Mouse (Mus musculus) hindbrain, embryonic 15.5 days (tissue): ENCODE results near the gene Smtnl1. TPM values are rescaled to one million over a fixed set of nuclear protein-coding genes. Genes with fewer than 3 reads are reported as not detected.

Experiments used
- ATAC-seq: fragments of 200-750 bp; cut with Nextera tagmentation; 2 replicates; pipeline ENCODE4 v1.8.0; 2017; ENCODE audit warnings: low read depth, moderate number of reproducible peaks, moderate TSS enrichment; ENCODE audit not compliant: low FRiP score
- H3K27ac ChIP-seq: fragments of 300-500 bp; sonication (generic); replicated peaks from 2 replicates; pipeline ENCODE4 v1.5.1; 2015; ENCODE audit warnings: mild to moderate bottlenecking, inconsistent platforms
- H3K27me3 ChIP-seq: fragments of 300-500 bp; sonication (generic); 2 replicates; pipeline ENCODE4 v1.6.1; 2015; ENCODE audit warnings: control low read depth, inconsistent platforms
- H3K36me3 ChIP-seq: fragments of 300-500 bp; sonication (generic); 2 replicates; pipeline ENCODE4 v1.6.1; 2015; ENCODE audit warnings: control low read depth, inconsistent platforms
- H3K4me1 ChIP-seq: fragments of 300-500 bp; sonication (generic); replicated peaks from 2 replicates; pipeline ENCODE4 v1.6.1; 2015; ENCODE audit warnings: control low read depth, inconsistent platforms
- H3K4me2 ChIP-seq: fragments of 300-500 bp; sonication (generic); 2 replicates; pipeline ENCODE4 v1.6.1; 2015; ENCODE audit warnings: moderate library complexity, mild to moderate bottlenecking, inconsistent platforms
- H3K4me3 ChIP-seq: fragments of 300-500 bp; sonication (generic); 2 replicates; pipeline ENCODE4 v1.5.1; 2015; ENCODE audit warnings: mild to moderate bottlenecking, inconsistent platforms
- H3K9ac ChIP-seq: fragments of 300-500 bp; sonication (generic); 2 replicates; pipeline ENCODE4 v1.6.1; 2015; ENCODE audit warnings: inconsistent platforms
- H3K9me3 ChIP-seq: fragments of 300-500 bp; sonication (generic); 2 replicates; pipeline ENCODE4 v1.6.1; 2016; ENCODE audit warnings: control low read depth, inconsistent platforms
- WGBS: fragments of 180-500 bp; shearing (Covaris S2); methylation state at CpG from one replicate; pipeline ENCODE4 v1.1.7; 2015; 5-methylcytosine and 5-hydroxymethylcytosine counted together
- polyA plus RNA-seq: library from polyadenylated mRNA; unstranded; fragments of >200 nt; fragmentation: Nextera tagmentation; extraction: Ambion mirVana; gene quantifications from 2 replicates; pipeline ENCODE4 v1.2.1, GENCODE M21; 2015

Gene Smtnl1
- polyA plus RNA-seq, 1 experiment from 2014 or later = not detected

GRCm38 (mm10) chr2:84850407-84851129, 28.1 kb upstream of the Smtnl1 start:
- H3K4me2 ChIP-seq = peak overlapping the region; percentile 22; the same call in 1 of the 2 replicates
- 73% methylated on average over 7 of the region's 7 CpGs for WGBS
- H3K4me1 ChIP-seq = 0 out of 2 replicates have a peak, but pooled peaks cover 4% of the 10 kb centered on the region
- peak; percentile 43; the same call in 1 of the 2 replicates for ATAC-seq
- H3K36me3 ChIP-seq = no peaks in the 10 kb centered on the region
- no peaks in the 10 kb centered on the region for H3K27me3 ChIP-seq
- no peak overlapping the region for H3K27ac ChIP-seq
- no peak overlapping the region for H3K4me3 ChIP-seq
- no peaks in the 10 kb centered on the region for H3K9me3 ChIP-seq
- no peak overlapping the region for H3K9ac ChIP-seq

- ATAC-seq = no peak
- H3K9me3 ChIP-seq = no peaks in the 10 kb centered on the region
- H3K36me3 ChIP-seq = no peaks in the 10 kb centered on the region
- H3K9ac ChIP-seq = no peak overlapping the region
- peaks cover 14% of the 10 kb centered on the region for H3K27me3 ChIP-seq
- 88% methylated on average over 1 of the region's 1 CpGs for WGBS
- peaks cover 8% of the 10 kb centered on the region for H3K4me1 ChIP-seq
- no peak overlapping the region for H3K4me3 ChIP-seq
- no peak overlapping the region for H3K27ac ChIP-seq
- no peak overlapping the region for H3K4me2 ChIP-seq
Observed at GRCm38 (mm10) chr2:84845226-84845625, 22.8 kb upstream of the Smtnl1 start.

- H3K27me3 ChIP-seq = peaks cover 29% of the 10 kb centered on the region
- H3K4me3 ChIP-seq = no peak overlapping the region
- ATAC-seq = no peak
- H3K36me3 ChIP-seq = no peaks in the 10 kb centered on the region
- H3K9ac ChIP-seq = no peak overlapping the region
- peaks cover 21% of the 10 kb centered on the region for H3K4me1 ChIP-seq
- H3K9me3 ChIP-seq = no peaks in the 10 kb centered on the region
- no peak overlapping the region for H3K27ac ChIP-seq
- no peak overlapping the region for H3K4me2 ChIP-seq
- 88% methylated on average over 6 of the region's 6 CpGs for WGBS
Observed at GRCm38 (mm10) chr2:84843654-84844053, 21.2 kb upstream of the Smtnl1 start.

DNA sequence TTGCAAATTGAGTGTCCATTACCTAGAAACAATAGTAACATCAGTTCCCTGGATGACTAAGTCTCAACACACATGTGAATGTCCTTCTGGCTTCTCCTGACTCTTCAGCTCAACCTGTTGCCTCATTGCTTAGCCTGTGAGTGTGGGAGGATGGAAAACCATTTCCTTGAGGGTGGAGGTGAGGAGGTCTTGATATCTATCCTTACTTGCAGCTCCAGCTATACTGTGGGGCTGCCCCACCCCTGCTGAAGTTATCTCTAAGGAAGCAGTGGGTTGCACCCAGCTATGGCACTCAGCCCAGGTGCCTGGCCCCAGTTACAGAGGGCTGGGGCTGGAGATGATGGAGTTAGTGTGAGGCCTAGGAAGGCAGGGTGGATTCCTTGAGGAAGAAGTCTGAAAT, 19.5 kb upstream of the Smtnl1 start:
- Histone ChIP-seq H3K27ac (no peak overlapping the region), H3K4me2 (no peak overlapping the region), H3K36me3 (no peaks in the 10 kb centered on the region), H3K4me3 (no peak overlapping the region), H3K9ac (no peak overlapping the region), H3K4me1 (peaks cover 21% of the 10 kb centered on the region), H3K27me3 (peaks cover 46% of the 10 kb centered on the region), H3K9me3 (no peaks in the 10 kb centered on the region)
- ATAC-seq = no peak

DNA sequence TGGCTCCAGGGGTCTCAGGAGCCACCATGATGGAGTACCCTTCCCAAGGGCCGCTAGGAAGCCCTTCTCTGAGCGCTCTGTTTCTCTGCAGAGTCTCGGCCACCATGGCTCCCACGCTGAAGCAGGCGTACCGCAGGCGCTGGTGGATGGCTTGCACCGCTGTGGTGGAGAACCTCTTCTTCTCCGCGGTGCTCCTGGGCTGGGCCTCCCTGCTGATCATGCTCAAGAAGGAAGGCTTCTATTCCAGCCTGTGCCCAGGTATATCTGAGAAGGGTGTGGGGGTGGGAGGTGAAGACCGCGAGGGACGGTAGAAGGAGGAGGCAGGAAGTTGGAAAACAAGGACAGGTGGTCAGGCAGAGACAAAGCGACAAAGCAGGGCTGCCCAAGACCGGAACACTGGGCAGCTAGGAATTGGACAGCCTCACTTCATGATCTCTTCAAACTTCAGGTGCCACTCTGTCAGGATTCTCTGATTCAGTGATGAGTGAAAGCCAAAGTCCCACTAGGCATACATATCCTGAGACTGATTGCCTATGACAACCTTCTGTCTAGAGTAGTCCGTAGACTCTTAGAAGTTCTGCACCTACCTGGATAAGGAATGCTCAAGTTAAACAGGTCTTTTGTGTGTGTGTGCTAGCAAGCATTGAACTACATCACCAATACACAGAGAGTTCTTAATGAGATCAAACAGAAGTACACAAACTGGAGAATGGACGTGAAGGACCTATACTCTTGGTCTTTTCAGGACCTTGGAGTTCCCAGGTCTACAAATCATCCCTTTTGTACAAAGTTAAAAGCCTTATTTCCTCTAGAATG, 18.5 kb upstream of the Smtnl1 start:
- peak overlapping the region; percentile 100 for H3K4me2 ChIP-seq
- peaks cover 21% of the 10 kb centered on the region for H3K4me1 ChIP-seq
- H3K36me3 ChIP-seq = no peaks in the 10 kb centered on the region
- H3K4me3 ChIP-seq = peak overlapping the region; percentile 60
- H3K27ac ChIP-seq = 0 out of 2 replicates have a peak overlapping the region, but pooled peaks have one; percentile 30
- peaks cover 48% of the 10 kb centered on the region for H3K27me3 ChIP-seq
- peak overlapping the region; percentile 53 for H3K9ac ChIP-seq
- 10% methylated on average over 17 of the region's 17 CpGs for WGBS
- H3K9me3 ChIP-seq = no peaks in the 10 kb centered on the region
- peak; percentile 37 for ATAC-seq

- H3K27ac ChIP-seq = 0 out of 2 replicates have a peak overlapping the region, but pooled peaks have one; percentile 30
Observed at GRCm38 (mm10) chr2:84840016-84840747, 17.7 kb upstream of the Smtnl1 start.

GRCm38 (mm10) chr2:84838993-84839980, 16.8 kb upstream of the Smtnl1 start:
- Histone ChIP-seq H3K36me3 (no peaks in the 10 kb centered on the region), H3K4me3 (peak overlapping the region; percentile 60), H3K9ac (peak overlapping the region; percentile 53), H3K4me1 (peaks cover 21% of the 10 kb centered on the region), H3K4me2 (peak overlapping the region; percentile 100), H3K9me3 (no peaks in the 10 kb centered on the region), H3K27ac (no peak overlapping the region), H3K27me3 (peaks cover 48% of the 10 kb centered on the region)
- under 1% methylated on average over 47 of the region's 47 CpGs for WGBS
- ATAC-seq = no peak; the same call in none of the 2 replicates

More at GRCm38 (mm10) chr2:84840016-84840747, 17.7 kb upstream of the Smtnl1 start:
- peaks cover 48% of the 10 kb centered on the region for H3K27me3 ChIP-seq
- peak; percentile 81 for ATAC-seq
- peak overlapping the region; percentile 100 for H3K4me2 ChIP-seq
- peak overlapping the region; percentile 53 for H3K9ac ChIP-seq
- under 1% methylated on average over 54 of the region's 54 CpGs for WGBS
- peak overlapping the region; percentile 60 for H3K4me3 ChIP-seq
- H3K9me3 ChIP-seq = no peaks in the 10 kb centered on the region
- H3K4me1 ChIP-seq = peaks cover 21% of the 10 kb centered on the region
- H3K36me3 ChIP-seq = no peaks in the 10 kb centered on the region

- 17% methylated on average over 10 of the region's 10 CpGs for WGBS
- H3K4me3 ChIP-seq = peak within 1 kb of the TSS; percentile 60
- no peak for ATAC-seq
- no peaks in the 10 kb centered on the region for H3K36me3 ChIP-seq
- H3K27ac ChIP-seq = no peak within 1 kb of the TSS
- H3K9me3 ChIP-seq = no peaks in the 10 kb centered on the region
- peak within 1 kb of the TSS; percentile 100 for H3K4me2 ChIP-seq
- peaks cover 48% of the 10 kb centered on the region for H3K27me3 ChIP-seq
- H3K4me1 ChIP-seq = peaks cover 21% of the 10 kb centered on the region
- H3K9ac ChIP-seq = peak within 1 kb of the TSS; percentile 53
Observed at GRCm38 (mm10) chr2:84838593-84838949, 16.1 kb upstream of the Smtnl1 start, which contains the start of gene Slc43a1. TSS of gene Slc43a1 (plus strand) at chr2:84838850.

DNA sequence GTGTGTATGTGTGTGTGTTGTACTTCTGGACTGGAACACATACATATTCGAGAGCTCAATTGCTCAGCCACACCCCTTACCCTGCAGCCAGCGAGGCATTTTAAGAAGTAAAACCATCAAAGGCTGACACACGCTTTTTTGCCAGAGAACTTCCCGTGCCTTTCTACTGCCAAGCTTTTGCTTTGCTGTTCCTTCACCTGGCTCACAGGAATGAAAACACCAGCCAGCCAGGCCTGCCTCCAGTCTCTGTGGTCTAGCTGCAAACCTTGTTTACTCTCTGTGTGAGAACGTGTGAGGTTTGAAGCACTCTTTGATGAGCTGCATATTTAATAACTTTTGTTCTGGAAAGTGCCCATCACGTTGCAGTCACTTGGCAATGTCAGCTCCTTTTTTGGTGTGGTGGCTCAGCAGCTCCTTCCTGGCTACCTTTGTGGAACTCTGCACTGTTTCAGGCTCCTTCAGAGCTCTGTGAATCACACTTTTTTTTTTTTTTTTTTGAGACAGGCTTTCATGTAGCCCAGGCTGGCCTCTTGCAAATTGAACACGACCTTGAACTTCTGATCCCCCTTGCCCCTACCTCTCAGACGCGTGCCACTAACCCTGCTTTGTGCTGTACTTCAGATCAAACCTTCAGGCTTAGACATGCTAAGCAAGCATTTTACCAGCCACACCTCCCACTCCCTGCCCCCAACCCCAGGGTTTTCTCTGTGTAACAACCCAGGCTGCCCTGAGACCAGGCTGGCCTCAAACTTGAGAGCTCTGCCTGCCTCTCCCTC, 15.6 kb upstream of the Smtnl1 start:
- Histone ChIP-seq H3K27me3 (peaks cover 48% of the 10 kb centered on the region), H3K27ac (no peak overlapping the region), H3K4me3 (no peak overlapping the region), H3K4me1 (peaks cover 21% of the 10 kb centered on the region), H3K4me2 (no peak overlapping the region), H3K36me3 (no peaks in the 10 kb centered on the region), H3K9ac (no peak overlapping the region), H3K9me3 (no peaks in the 10 kb centered on the region)
- 31% methylated on average over 9 of the region's 9 CpGs for WGBS
- no peak for ATAC-seq

DNA sequence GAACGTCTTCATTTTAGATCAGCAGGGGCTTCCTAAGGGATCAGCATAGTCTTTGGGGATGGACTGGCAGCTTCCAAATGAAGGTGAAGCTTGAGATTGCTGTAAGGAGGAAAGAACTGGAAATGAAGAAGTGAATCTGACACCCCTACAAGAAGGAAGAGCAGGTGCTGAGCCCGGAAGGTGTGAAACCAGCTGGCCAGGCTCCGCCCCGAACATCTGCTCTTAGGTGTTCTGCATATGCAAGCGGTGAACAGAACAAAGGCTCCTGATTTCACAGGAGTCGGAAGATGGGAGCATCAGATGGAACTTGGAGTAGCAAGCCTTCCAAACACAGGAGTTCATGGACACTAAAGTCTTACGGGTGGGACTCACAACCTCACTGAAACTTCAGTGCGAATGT, 14.7 kb upstream of the Smtnl1 start:
- H3K36me3 ChIP-seq = no peaks in the 10 kb centered on the region
- 65% methylated on average over 8 of the region's 8 CpGs for WGBS
- no peak overlapping the region for H3K4me2 ChIP-seq
- no peak overlapping the region for H3K9ac ChIP-seq
- peaks cover 21% of the 10 kb centered on the region for H3K4me1 ChIP-seq
- H3K27ac ChIP-seq = no peak overlapping the region
- no peaks in the 10 kb centered on the region for H3K9me3 ChIP-seq
- no peak overlapping the region for H3K4me3 ChIP-seq
- ATAC-seq = no peak
- H3K27me3 ChIP-seq = peaks cover 48% of the 10 kb centered on the region
